Mouse (Mus musculus): Measurements from ENCODE around the gene Gm10300.
A peak's percentile ranks its signal among the peaks of the same experiment; 100 is the strongest.

Gene Gm10300

DNA sequence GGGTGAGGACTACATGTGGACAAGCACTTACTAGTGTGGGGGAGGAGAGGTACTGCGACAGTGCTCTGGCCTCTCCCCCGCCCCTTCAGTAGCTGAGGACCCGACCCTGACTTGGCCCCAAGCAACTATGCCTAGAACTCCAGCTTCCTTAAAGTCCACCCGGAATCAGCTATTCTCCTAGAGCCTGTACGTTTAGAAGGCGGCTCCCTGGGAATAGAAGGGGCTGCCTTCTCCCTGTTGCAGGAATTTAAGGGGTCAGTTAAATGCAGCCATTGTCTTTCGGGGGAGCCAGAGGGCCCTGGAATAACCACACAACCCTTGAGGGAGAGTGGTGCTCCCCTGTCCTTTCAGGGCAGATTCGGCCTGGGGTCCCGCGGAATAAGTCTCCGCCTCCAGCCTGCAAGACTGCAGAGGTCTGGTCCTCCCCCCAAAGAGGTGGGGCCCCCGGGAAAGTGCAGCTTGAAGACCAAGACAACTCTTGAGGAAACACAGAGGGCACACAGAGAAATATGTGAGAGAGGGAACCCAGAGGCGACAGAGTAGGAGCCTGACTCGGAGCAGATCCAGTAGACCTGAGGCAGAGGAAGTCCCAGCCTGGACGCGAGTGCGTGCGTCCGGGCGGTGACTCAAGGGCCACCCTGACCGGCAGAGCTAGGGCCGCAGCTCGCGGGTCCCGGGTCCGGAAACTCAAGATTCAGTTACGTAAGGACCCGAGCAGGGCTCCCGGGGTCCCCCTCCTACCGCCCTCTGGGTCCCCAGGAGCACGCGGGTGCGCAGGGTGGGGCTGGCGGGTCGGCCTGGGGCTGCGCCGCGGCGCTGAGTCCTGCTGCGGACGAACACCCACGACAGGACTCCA, at the start of gene Gm10300:
Gm10300 (plus strand) TSS at position 621 of the 856 bp plus-strand sequence.
- DNase-seq (ENCODE audit: low read depth): peak; percentile 58

DNA sequence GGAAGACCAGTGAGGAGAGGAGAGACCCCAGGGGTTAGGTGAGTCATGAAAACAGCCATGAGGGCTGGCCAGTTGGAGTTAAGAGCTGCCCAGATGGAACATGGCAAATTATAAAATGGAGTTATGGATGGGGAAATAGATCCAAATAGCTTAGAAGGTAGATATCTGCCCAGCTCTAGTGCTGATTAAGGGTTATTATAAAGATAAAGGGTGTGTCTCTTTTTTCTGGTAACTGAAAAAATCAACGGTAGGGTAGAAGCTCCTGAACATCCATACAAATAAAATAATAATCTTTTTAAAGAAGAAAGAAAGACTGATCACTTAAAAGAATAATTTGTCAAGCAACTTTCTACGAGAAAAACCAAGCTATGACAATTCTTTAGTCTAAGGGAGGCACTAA, 49.2 kb upstream of the Gm10300 start:
- DNase-seq (ENCODE audit: low read depth): no peak

DNA sequence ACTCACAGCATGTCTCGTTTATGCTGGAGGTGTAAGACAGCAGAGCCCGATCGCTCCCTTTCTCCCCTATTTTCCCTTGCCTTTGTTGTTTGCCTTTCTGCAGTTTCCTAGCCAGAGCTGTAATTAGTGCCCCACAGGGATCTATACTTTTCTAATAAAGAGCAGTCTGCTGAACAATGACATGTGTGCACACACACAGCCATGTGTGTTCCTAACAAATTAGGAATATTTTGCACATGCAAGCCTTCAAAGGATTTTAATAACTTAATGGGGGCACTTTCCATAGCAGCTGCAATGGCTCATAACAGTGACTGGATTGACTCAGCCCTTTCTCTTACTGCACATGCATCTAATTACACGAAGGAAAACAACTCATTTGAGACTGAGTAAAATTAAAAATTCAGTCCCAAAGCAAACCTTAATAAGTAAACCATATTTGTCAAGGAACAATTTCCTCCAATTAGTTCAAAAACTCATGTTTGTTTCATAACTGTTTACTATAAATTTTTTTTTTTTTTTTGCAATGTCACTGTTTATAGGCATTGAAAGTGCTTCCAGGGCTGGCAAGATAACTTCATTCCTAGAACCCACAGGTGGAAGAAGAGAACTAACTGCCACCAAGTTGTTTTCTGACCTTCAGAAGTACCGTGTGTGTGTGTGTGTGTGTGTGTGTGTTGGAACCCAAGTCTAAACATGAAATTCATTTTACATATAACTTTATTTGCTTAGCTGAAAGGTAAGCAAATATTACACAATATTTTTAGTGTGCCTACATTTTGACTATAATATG, 48.6 kb upstream of the Gm10300 start:
- no peak for DNase-seq (ENCODE audit: low read depth)

DNA sequence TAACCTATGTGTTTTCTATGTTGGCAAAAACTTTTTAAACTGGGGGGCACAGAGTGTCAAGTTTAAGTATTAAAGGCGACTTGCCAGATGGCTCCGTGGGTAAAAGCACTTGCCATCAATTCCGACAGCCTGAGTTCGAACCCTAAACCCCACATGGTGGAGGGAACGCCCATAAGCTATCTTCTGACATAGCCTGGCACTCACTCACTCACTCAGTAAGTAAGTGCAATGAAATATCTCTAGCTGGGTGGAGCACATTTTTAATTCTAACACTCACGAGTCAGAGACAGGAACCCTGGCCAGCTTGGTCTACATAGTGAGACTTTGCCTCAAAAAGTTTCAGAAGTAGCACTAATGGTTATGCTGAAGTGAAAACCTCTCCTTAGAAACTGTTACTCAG, 47.3 kb upstream of the Gm10300 start:
- DNase-seq (ENCODE audit: low read depth): no peak

DNA sequence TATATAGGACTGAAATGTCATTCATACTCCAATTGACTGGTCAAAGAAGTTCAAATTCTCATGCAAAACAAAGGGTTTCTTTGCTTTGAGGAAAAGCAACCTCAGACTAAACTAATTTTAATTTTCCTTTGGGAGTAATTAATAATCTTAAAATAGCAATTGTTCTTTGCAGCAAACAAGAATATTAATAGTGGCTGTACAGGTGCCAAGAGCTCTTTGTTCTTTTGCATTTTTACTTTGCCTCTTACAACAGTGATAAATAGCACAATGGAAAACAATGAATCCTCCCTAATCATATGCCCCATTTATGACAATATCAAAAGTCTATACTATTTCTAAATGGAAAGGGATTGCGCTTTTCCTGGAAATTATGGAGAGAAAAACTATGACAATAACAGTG, 46.7 kb upstream of the Gm10300 start:
- no peak for DNase-seq (ENCODE audit: low read depth)

DNA sequence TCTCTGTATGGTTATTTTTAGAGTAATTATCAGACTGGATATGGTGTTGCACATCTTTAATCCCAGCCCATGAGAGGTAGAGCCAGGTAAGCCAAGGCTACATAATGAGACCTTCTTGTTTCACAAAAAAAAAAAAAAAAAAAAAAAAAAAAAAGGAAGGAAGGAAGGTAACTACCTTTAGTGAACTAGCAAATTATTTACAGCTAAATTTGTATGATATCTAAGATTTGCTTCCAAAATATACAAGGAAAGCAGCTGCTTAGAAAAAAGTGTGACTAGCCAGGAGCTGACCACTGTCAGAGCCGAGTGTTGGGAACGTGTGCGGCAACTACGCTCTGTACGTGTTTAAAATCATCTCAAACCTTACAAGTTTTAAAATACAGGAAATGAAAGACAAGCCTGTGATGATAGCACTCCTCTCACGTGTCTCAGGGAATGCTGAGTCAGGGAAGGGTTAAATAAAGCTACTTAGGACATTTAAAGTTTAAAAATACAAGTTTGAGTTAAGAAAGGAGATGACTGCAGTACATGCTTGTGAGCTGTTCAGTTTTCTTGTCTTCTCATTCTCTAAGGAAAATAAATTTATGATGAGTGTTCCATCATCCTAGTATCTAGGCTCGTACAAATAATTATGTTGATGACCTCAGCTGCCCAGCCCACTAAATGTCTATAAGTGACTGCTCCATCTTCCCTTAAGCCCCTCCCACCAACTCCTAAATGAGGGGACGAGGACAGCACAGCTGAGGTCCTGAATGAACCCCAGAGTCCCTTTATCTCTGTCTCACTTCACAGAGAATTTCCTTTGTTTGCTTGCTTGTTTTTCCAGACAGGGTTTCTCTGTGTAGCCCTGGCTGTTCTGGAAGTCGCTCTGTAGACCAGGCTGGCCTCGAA, 44.4 kb upstream of the Gm10300 start:
- DNase-seq (ENCODE audit: low read depth): no peak

DNA sequence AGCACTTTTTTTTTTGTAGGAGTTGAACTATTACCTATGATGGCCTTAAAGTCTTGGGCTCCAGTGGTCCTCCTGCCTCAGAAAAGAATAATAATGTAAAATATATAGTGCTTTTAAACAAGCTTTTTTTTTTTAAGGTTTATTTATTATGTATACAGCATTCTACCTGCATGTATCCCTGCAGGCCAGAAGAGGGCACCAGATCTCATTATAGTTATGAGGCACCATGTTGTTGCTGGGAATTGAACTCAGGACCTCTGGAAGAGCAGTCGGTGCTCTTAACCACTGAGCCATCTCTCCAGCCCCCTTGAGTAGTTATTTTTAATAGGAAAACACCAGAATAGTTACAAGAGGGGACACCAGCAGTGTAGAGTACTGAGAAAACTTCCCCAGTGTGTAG, 41.3 kb upstream of the Gm10300 start:
- DNase-seq (ENCODE audit: low read depth): peak; percentile 41

DNA sequence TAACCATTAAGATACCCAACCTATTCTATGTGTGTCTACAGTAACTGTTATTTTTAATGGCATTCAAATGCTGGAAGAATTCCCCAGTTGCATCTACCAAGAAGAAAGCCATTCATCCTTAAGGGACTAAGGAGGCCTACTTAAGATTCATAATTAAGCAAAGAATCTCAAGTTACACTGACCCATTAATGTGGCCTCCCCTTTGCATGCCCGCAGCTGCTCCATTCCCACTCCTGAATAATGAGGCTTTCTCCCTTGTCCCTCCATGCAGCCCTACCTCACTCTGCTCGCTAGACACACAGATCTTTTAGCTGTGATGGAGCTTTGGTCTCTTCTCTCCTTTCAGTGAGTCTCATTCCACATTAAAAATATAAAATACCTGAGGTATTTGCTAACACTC, 40.3 kb upstream of the Gm10300 start:
- no peak for DNase-seq (ENCODE audit: low read depth)

DNA sequence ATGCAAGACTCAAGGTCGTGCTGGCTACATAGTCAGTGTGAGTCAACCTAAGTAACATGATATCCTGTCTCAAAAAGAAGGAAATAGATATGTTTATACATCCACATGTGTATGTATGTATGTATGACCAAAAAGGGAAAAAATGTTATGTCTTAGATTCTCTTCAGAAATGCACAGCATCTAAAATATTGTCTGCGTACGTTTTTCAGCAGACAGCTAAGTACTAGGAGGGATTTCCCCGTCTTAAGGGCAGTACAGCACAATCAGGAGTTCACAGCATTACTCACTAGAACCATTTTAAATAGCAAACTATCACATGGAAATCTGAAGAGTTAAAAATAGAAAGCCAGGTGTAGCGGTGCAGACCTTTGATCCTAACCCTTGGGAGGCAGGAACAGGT, 37.4 kb upstream of the Gm10300 start:
- DNase-seq (ENCODE audit: low read depth): peak; percentile 48

DNA sequence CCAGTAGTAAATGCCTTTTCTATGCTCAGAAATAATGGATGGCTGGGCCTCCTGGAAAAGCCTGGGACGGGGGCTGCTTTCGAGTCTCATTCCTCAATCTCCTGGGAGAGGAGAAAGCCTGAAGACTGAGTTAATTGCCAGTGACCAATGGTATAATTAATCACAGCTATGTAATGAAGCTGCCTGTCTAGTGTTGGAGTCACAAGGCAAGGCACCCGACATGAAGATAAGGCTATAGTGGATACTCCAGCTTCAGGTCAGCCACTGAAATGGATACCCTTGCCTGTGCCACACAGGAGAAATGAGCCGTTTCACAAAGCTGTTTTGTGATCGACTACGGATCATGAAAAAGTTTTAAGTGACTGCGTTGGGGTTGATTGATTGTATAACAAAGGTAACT, 36.5 kb upstream of the Gm10300 start:
- no peak for DNase-seq (ENCODE audit: low read depth)

DNA sequence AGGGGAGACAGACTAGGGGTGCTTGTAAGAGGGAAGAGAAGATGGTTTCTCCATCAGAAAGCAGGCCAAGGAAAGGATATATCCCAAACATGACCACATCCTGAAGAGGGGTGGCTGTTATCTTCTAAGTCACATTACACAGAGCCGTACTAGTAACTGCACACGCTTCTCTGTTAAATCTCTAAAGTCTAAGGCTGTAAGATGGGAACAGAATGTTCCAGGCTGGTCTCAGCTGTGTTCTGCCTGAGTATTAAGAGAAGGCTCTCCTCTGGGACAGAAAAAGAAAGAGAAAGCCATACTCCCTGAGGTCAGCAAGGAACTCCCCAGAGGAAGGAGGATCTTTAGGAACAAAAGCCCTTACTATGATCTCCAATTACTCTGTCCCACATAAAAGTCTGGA, 35.7 kb upstream of the Gm10300 start:
- DNase-seq (ENCODE audit: low read depth): peak; percentile 41

DNA sequence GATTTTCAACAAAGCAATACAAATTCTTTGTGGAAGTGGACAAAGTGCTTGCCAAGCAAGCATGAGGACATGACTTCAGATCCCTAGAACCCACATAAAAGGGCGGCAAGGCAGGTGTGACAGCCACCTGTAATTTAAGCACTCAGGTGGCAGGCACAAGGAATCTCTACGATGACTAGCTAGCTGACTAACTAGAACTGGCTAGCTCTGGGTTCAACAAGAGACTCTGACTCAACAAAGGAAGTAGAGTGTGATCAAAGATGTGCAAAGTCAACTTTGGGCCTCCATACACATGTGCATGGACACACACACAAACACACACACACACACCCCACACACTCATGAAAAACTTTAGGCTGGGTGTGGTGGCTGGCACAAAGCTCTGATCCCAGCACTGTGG, 35.0 kb upstream of the Gm10300 start:
- DNase-seq (ENCODE audit: low read depth): no peak

DNA sequence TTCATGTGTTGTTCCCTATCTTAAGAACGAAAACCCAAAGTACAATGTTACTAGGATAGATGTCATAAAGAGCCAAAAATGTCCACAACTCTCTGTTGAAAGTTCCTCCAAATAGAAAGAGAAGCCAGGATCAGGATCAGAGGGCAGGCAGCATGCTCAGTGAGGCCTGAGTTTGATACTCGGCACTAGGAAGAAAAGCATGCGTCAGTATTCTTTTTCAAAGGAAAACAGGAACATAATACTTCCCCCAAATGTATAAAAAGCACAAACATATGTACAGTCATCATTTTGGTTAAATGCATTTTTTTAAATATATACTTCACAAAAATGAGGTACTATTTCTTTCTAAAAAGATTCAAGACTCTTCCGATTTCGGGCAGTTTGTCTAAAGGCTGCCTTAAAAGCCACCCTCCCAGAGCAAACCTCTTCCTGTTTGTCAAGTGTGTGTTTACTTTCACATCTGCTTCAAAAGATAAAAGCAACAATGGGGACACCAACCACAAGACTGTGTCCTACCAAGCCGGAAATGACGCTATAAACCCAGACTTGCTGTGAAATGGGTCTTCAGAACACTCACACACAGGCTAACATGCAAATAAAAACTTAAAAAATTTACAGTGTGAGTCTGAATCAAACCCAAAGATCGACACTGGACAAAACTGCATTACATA, 34.4 kb upstream of the Gm10300 start:
- DNase-seq (ENCODE audit: low read depth): peak; percentile 91

DNA sequence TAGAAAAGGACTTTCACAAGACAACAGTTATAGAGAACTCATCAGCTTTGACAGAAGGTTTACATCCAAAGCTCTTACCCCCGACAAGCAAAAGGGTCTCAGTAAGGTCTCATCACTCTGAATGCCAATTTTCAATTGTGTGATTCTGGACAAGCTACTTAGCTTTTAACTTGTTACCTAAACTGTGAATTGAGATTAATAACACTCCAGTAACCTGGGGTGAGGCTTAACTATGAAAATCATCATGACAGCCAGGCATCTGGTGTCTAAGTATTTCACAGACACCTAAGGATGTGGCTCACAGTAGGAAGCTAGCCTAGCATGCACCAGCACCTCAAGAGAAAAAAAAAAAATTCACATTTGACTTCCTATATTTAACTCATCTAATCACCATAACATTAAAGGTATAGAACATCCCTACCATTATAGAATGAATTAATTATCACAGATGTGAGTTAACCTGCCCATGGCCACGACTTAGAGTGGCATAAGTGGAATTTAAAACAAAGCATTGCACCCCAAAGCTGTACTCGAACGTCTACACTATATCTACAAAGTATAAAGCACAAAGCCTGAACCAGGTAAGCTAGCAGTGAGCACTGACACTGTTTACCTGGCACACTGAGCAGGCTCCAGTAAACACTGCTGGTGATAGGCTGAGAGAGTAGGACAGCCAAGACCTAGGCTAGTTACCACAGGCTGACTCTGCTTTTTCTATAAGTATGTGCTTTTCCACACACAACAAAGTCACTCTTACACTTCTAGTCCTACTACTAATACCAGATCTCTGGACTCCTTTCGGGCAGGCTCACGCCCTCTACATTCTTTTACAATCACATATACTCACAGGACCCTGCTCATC, 32.8 kb upstream of the Gm10300 start:
- DNase-seq (ENCODE audit: low read depth): peak; percentile 62

DNA sequence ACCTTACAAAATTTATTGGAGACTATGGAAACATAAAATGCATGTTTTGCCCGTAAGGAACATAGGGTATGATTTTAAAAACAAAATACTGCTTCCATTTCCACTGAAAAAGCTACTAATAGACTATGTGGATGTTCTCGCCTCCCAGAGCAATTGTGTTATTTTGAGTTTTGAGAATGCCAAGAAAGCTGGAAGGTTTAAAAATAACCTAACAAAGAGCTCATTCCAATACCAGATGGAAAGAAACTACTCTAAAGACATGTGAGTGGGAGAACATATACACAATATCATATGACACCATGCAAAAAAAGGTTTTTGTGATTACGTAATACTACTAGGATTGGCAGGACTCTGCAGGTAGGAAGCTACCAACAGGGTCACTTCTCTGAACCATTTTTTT, 30.8 kb upstream of the Gm10300 start:
- no peak for DNase-seq (ENCODE audit: low read depth)

DNA sequence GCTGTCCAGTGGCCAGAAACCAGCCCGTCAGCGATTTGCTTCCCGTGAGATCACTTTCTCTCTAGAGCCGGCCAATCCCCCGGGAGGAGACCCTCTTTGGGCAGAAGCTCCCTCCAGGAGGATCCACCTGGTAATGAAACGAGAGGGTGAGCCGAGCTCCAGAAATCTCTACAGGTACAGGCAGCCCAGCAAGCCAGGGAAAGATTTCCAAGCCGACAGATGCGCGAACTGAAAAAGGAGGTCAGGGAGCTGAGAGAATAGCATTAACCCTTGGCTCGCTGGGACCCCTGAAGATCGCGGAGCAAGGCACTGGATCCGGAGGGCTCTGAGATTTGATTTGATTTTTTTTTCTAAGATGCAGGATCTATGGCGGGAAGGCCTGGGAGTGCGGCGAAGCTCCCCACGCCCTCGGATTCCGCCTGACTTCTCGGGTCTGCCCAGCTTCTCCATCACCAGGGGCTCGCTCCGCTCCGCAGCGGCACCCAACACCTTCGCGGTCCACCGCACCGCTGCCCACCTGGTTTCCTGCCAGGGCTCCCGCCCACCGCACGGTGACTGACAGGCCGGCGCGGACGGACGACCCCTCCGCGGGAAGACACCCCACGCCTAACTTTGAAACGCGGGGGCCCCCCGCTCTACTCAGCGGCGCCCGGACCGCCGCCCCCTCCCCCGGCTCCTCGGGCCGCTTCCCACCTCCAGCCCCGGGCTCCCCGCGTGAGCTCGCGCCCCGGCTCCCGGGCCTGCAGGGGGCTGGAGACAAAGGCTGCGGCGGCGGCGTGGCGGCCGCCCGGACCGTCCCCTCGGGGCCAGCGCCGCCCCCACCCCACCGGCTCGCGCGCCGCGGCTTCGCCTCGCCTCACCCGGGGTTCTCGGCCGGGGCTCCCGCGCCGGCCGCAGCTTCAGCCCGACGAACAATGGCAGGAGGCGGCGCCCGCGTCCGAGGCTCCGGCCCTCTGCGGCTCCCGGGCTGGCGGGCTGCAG, 26.2 kb upstream of the Gm10300 start:
- DNase-seq (ENCODE audit: low read depth): peak; percentile 50

DNA sequence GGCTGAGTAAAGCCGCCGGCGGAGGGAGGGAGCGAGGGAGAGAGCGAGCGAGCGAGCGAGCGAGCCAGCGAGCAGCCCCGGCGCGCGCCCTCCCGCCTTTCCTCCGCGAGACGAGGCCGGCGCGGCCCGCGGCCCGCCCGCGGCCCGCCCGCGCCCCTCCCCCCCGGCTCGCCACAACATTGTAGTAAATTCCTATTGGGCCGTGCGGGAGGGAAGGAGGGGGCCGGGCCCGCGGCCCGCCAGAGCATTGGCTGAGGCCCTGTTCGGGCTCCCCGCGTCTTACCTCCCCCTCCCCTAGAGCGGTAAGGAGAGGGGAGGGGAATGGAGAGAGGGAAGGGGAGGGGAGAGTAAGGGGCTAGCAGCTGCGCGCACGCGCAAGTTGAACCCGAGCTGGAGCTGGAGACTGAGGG, 25.5 kb upstream of the Gm10300 start:
- DNase-seq (ENCODE audit: low read depth): peak; percentile 91

DNA sequence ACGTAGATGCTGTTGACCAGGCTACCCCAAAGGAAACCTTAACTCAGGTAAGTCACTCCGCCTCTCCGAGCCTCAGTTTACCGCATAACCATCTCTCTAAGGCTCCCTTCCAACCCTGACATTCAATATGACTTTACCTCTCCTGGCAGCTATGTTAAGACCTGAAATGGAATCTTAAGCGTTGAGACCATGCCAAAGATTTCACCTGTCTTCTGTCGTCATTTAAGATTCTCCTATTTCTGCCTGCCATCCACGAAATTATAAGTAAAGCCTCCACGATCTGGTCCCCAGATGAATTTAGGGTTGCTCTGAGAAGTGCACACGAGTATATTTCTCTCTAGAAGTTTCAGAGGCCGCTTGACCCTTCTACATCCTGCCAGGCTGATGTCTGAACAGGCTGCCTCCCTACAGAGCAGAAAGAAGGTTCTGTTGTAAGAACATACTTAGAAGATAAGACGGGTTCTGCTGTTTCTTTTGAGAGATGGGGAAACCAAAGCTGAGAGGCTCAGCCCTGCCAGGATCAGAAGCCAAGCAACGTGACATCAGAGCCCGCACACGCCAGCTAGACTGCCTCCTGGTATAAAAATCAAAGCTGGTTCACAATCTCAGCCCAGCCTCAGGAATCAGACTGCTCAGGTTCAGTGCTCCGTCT, 24.8 kb upstream of the Gm10300 start:
- peak; percentile 73 for DNase-seq (ENCODE audit: low read depth)

All from naive thymus-derived CD4-positive, alpha-beta T cell, adult 2 months (primary cell).